Mouse (Mus musculus) brown adipose tissue, adult 24 weeks (tissue): Measurements from ENCODE around the gene Tpx2. TPM values are rescaled to one million over a fixed set of nuclear protein-coding genes. Genes with fewer than 3 reads are reported as not detected.
A peak's percentile ranks its signal among the peaks of the same experiment; 100 is the strongest.

ENCODE experiments used
- H3K27ac ChIP-seq: fragments of 200-500 bp; replicated peaks from 2 replicates; pipeline ENCODE4 v1.5.1; 2012; ENCODE audit warnings: low read depth, mild to moderate bottlenecking, low read length
- H3K4me1 ChIP-seq: fragments of 200-500 bp; 2 replicates; pipeline ENCODE4 v1.6.1; 2012; ENCODE audit warnings: low read length, mixed read lengths; ENCODE audit not compliant: control insufficient read depth, insufficient read depth, insufficient read length
- H3K4me3 ChIP-seq: fragments of 200-500 bp; 2 replicates; pipeline ENCODE4 v1.5.1; 2012; ENCODE audit warnings: low read depth, mild to moderate bottlenecking, low read length, moderate library complexity; ENCODE audit not compliant: insufficient read depth
- polyA plus RNA-seq: library from polyadenylated mRNA; stranded (reverse); fragments of >200 nt; gene quantifications from 2 replicates; pipeline ENCODE4 v1.2.4, GENCODE M21; 2012; ENCODE audit not compliant: missing spikeins, insufficient read depth, insufficient read length

The Tpx2 gene
- polyA plus RNA-seq, 1 experiment = not detected

- H3K4me1 ChIP-seq = peaks cover 65% of the 10 kb centered on the region
- no peak overlapping the region for H3K4me3 ChIP-seq
- peak overlapping the region; percentile 21; the same call in 1 of the 2 replicates for H3K27ac ChIP-seq
Measured at GRCm38 (mm10) chr2:152815879-152816656, 31.7 kb upstream of the Tpx2 start.

GRCm38 (mm10) chr2:152816657-152817348 lies 31.0 kb upstream of the Tpx2 start:
- Histone ChIP-seq H3K27ac (peak overlapping the region; percentile 40), H3K4me1 (peaks cover 69% of the 10 kb centered on the region), H3K4me3 (no peak overlapping the region)

DNA sequence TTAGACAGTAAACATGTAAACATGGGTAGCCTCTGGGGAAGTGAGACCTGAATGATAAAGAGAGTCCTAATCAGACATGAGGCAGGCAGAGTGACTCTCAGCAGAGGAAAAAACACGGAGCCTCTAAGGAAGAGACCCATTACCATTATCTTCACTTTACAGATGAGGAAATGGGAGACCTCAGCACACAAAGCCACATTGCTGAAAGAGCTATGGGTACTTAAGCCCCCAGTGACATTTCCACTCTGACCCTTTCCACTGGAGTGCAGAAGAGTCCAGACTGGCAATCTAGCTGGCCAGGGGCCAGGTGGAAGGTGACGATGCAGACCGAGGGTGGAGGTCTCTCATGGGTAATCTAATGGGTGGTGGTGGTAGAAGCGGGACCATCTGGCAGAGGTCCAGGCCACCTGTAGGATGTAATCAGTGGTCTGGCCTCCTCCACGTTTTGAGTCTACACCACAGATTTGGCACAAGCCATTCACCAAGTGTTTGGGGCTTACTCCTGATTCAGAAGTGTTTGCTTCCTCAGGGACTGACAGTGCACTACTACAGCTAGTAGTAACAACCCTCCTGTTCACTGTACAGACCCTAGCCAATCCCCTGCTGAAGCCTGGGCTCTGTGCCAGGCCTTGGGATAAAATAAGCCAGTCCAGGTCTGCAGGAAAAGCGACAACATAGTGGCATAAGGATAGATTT lies 30.0 kb upstream of the Tpx2 start:
- H3K27ac ChIP-seq = peak overlapping the region; percentile 67
- H3K4me3 ChIP-seq = no peak overlapping the region
- H3K4me1 ChIP-seq = peaks cover 71% of the 10 kb centered on the region

- H3K27ac ChIP-seq = peak overlapping the region; percentile 99
- H3K4me1 ChIP-seq = peaks cover 67% of the 10 kb centered on the region
- H3K4me3 ChIP-seq = no peak overlapping the region
Measured at GRCm38 (mm10) chr2:152818679-152819078, 29.1 kb upstream of the Tpx2 start.

- Histone ChIP-seq H3K27ac (peak overlapping the region; percentile 99), H3K4me3 (no peak overlapping the region), H3K4me1 (peaks cover 67% of the 10 kb centered on the region)
Measured at GRCm38 (mm10) chr2:152819097-152819624, 28.6 kb upstream of the Tpx2 start.

GRCm38 (mm10) chr2:152819926-152820325 lies 27.8 kb upstream of the Tpx2 start:
- H3K4me3 ChIP-seq = no peak overlapping the region
- H3K4me1 ChIP-seq = peaks cover 64% of the 10 kb centered on the region
- H3K27ac ChIP-seq = peak overlapping the region; percentile 99

DNA sequence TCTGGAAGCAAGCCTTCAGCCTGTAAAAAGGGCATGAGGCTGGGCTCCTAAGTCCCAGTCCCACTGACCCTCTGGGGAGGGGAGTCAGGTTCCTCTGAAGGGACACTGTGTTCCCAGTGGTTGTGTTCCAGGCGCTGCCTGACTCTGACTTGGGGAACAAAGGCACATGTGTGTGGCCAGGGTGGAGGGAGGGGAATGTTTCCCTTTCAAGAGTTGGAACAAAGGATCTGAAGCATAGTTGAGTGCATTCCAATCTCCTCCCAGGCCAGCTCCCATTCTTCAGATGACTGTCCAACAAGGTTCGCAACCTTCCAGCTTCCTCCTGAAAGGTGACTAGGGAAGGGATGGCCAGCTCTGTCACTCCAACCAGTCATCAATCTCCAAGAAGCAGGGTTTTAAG lies 27.4 kb upstream of the Tpx2 start:
- Histone ChIP-seq H3K4me3 (no peak overlapping the region), H3K27ac (peak overlapping the region; percentile 99), H3K4me1 (peaks cover 69% of the 10 kb centered on the region)

GRCm38 (mm10) chr2:152821023-152821422 lies 26.7 kb upstream of the Tpx2 start:
- H3K4me3 ChIP-seq = no peak overlapping the region

DNA sequence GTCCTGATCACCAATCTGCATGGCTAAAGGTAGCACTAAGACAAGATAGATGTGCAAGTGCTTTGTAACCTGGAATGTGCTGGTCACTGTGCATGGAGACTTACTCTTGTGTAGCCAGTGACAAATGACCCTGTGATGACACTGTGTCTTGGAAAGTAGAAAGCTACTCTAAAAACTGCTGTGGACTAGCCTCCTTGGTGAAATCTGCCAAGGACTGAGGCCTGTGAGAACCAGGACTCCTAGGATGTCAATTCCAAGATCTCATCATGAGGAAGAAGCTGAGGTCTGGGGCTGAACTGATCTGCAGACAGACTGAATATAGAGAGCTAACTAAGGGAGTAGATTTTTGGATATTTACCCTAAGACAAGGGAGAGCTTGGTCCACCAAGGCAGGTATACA lies 26.2 kb upstream of the Tpx2 start:
- H3K4me1 ChIP-seq = peaks cover 64% of the 10 kb centered on the region
- no peak overlapping the region for H3K4me3 ChIP-seq
- peak overlapping the region; percentile 98 for H3K27ac ChIP-seq

More at GRCm38 (mm10) chr2:152821023-152821422, 26.7 kb upstream of the Tpx2 start:
- peaks cover 65% of the 10 kb centered on the region for H3K4me1 ChIP-seq
- peak overlapping the region; percentile 99 for H3K27ac ChIP-seq

GRCm38 (mm10) chr2:152823770-152824169 lies 24.0 kb upstream of the Tpx2 start:
- H3K27ac ChIP-seq = peak overlapping the region; percentile 17; the same call in 1 of the 2 replicates
- peaks cover 62% of the 10 kb centered on the region for H3K4me1 ChIP-seq
- no peak overlapping the region for H3K4me3 ChIP-seq

DNA sequence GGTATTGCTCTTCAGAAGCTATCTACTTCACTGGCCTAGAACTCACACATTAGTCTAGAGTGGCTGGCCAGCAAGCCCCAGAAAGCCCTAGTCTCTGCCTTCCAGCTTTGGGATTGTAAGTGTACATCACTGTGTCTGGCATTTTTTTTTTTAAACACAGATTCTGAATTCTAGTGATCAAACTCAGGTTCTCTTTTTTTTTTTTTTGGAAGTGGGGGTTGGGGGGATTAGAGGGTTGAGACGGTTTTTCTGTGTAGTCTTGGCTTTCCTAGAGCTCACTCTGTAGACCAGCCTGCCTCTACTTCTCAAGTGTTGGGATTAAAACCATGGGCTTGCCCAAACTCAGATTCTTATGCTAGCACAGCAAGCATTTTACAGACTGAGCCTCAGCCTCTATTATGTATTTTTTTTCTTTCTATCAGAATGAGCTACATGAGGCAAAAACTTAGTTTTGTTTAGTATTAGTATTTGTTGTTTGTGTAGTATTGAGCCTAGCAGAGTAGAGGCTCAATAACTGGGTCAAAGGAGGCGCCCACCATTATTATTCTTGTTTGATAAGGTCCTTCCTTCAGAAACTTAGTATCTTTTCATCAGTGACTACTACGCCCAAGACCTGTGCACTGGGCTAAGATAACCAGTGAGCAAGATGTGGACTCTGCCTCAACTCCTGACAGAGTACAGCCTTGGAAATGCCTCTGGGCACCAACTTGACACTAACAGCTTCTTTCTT lies 23.2 kb upstream of the Tpx2 start:
- Histone ChIP-seq H3K27ac (peak overlapping the region; percentile 17), H3K4me1 (peaks cover 55% of the 10 kb centered on the region), H3K4me3 (no peak overlapping the region)

GRCm38 (mm10) chr2:152825168-152825697 lies 22.5 kb upstream of the Tpx2 start:
- Histone ChIP-seq H3K4me1 (peaks cover 51% of the 10 kb centered on the region), H3K4me3 (no peak overlapping the region), H3K27ac (no peak overlapping the region; the same call in 1 of the 2 replicates)

DNA sequence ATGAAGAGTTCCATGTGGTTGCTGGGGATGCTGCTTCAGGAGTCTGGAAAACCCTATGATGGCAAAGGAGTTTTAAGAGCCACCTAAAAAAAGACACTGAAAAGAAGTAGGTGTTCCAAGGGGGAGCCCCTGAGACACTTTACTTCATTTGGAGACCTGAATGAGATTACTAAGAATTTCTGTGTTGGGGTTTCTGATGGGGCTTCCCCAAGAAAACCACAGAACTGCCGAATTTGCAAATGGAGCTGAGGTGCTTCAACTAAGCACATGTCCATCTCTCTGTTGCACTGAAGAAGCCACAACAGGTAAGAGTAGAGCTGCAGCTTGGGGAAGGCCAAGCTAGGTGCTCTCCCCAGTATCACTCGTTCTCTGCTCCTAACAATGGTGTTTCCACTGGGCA lies 22.1 kb upstream of the Tpx2 start:
- H3K27ac ChIP-seq = no peak overlapping the region
- no peak overlapping the region for H3K4me3 ChIP-seq
- H3K4me1 ChIP-seq = peaks cover 48% of the 10 kb centered on the region

DNA sequence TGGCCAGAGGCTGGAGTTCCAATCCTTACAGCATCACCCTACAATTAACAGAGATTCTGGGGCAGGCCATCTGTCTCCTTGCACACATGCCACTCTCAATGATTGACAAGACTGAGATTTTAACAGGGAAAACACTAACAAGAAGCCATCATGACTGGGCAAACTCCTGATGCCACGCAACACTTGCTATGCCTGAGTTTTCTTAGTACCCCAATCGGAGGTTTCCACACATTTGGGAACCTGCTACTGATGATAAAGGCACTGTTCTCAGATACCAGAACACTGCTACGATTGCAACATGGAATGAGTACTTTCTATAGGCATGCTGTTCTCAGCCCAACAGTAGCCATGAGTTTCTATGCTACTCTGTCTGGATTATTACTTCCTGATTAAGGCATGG lies 21.3 kb upstream of the Tpx2 start:
- Histone ChIP-seq H3K27ac (peak overlapping the region; percentile 46), H3K4me1 (peaks cover 42% of the 10 kb centered on the region), H3K4me3 (no peak overlapping the region)
